19 mouse cellular contexts compared by ENCODE assay signal in genomic region chr2:135862489-135863390, GRCm38 (mm10).
A peak's percentile ranks its signal among the peaks of the same experiment; 100 is the strongest.
DNase-seq lines count a peak whose midpoint lies in the region; ATAC-seq and TF ChIP-seq lines count a peak whose summit lies in the region.
"Had no signal": no experiment of that assay in that cellular context is flagged by ENCODE, and none has a peak within 500 bp of the region (broad histone marks: within the 10 kb centered on the region; RNA-seq: fewer than 3 reads in every experiment).

No protein-coding gene starts in this region.

- intact Hi-C loops in heart, adult 2 months (cut with DNase I) = no loop called here
- intact Hi-C loops in heart, postnatal 25 days (cut with DNase I) = no loop called here
- intact Hi-C loops in left cerebral cortex, postnatal 4 days (cut with DNase I) = no loop called here

- H3K9ac ChIP-seq in heart, adult 2 months (ENCODE audit: low read depth, low read length) = no peak overlapping the region
- no peak overlapping the region for H3K9ac ChIP-seq in liver, embryonic 11.5 days (ENCODE audit: low read depth, low read length)
- H3K9ac ChIP-seq in liver, postnatal 0 days (replicated peaks) = no peak overlapping the region
- H3K9ac ChIP-seq: midbrain, embryonic 13.5 days had no signal

- no peak overlapping the region for H3K4me3 ChIP-seq in heart, adult 2 months
- no peak overlapping the region for H3K4me3 ChIP-seq in liver, embryonic 11.5 days (ENCODE audit: low read depth, low read length)
- no peak overlapping the region for H3K4me3 ChIP-seq in liver, postnatal 0 days (ENCODE audit: low read depth, low read length)
- no peak overlapping the region for H3K4me3 ChIP-seq in embryonic fibroblast, embryonic 13.5 days (ENCODE audit: insufficient read depth, low read length)
- H3K4me3 ChIP-seq: forebrain, embryonic 10.5 days; limb, embryonic 10.5 days; midbrain, embryonic 13.5 days had no signal

- WGBS in heart, adult 2 months = 25% methylated on average over 5 of the region's 5 CpGs
- WGBS in liver, embryonic 11.5 days = 42% methylated on average over 5 of the region's 5 CpGs
- 30% methylated on average over 5 of the region's 5 CpGs for WGBS in liver, postnatal 0 days (ENCODE audit: insufficient replicate concordance)

- DNase-seq in heart, adult 2 months = no peak
- no peak for DNase-seq in heart, postnatal 25 days (ENCODE audit: low spot score)
- DNase-seq in liver, embryonic 11.5 days (ENCODE audit: low spot score) = no peak
- no peak for DNase-seq in liver, postnatal 0 days
- DNase-seq in adipocyte (ENCODE audit: low spot score) = no peak
- no peak for DNase-seq in left cerebral cortex, postnatal 4 days
- DNase-seq: cerebellum, adult 18-20 months; gastrocnemius, postnatal 14 days; heart, postnatal 36 days; layer of hippocampus, postnatal 36 days; lung, adult 18-20 months; lung, postnatal 36 days had no signal

- peak; percentile 73 for ATAC-seq in liver, embryonic 11.5 days (replicated peaks; ENCODE audit: low FRiP score)
- no peak for ATAC-seq in liver, postnatal 0 days
- peak; percentile 77 for ATAC-seq in megakaryocyte progenitor cell, adult 5-6 weeks (replicated peaks; ENCODE audit: poor library complexity)
- ATAC-seq: hindbrain, embryonic 16.5 days; midbrain, embryonic 13.5 days had no signal

- no peak for TF ChIP-seq CTCF in heart, adult 2 months (IDR thresholded peaks at IDR 0.05)
- no peak for TF ChIP-seq CTCF in liver, postnatal 0 days (IDR thresholded peaks at IDR 0.05; ENCODE audit: low read depth)
- TF ChIP-seq CTCF in embryonic fibroblast, embryonic 13.5 days (IDR thresholded peaks at IDR 0.05; ENCODE audit: borderline replicate concordance, insufficient read depth, low read length) = no peak

- peak overlapping the region; percentile 30 for H3K27ac ChIP-seq in heart, adult 2 months
- H3K27ac ChIP-seq in liver, embryonic 11.5 days (ENCODE audit: low read depth, low read length) = no peak overlapping the region
- H3K27ac ChIP-seq in liver, postnatal 0 days (ENCODE audit: low read depth) = no peak overlapping the region
- peak overlapping the region; percentile 83 for H3K27ac ChIP-seq in embryonic fibroblast, embryonic 13.5 days (ENCODE audit: insufficient read depth, low read length)
- H3K27ac ChIP-seq: forebrain, embryonic 10.5 days; limb, embryonic 10.5 days; midbrain, embryonic 13.5 days; stomach, postnatal 0 days had no signal

- no peak for TF ChIP-seq POLR2A in heart, adult 2 months (IDR thresholded peaks at IDR 0.05; ENCODE audit: insufficient read depth, low read depth, low read length)
- no peak for TF ChIP-seq POLR2A in embryonic fibroblast, embryonic 13.5 days (IDR thresholded peaks at IDR 0.05; ENCODE audit: low read depth, low read length)

- 0 out of 2 replicates have a peak, but pooled peaks have one; percentile 18 for TF ChIP-seq EP300 in heart, adult 2 months (IDR thresholded peaks at IDR 0.05; ENCODE audit: insufficient read depth, low read depth, low read length)
- no peak for TF ChIP-seq EP300 in liver, postnatal 0 days (IDR thresholded peaks at IDR 0.05; ENCODE audit: low read depth)

- H3K27me3 ChIP-seq in heart, adult 2 months (ENCODE audit: control insufficient read depth, insufficient read depth, low read length) = no peaks in the 10 kb centered on the region
- H3K27me3 ChIP-seq in liver, embryonic 11.5 days (replicated peaks; ENCODE audit: control insufficient read depth, insufficient read depth, low read length) = no peaks in the 10 kb centered on the region
- no peaks in the 10 kb centered on the region for H3K27me3 ChIP-seq in liver, postnatal 0 days (ENCODE audit: insufficient read depth, low read length)
- H3K27me3 ChIP-seq: midbrain, embryonic 13.5 days had no signal

- H3K9me3 ChIP-seq in liver, embryonic 11.5 days (ENCODE audit: control insufficient read depth, low read length) = no peaks in the 10 kb centered on the region
- no peaks in the 10 kb centered on the region for H3K9me3 ChIP-seq in liver, postnatal 0 days (ENCODE audit: low read length)
- H3K9me3 ChIP-seq: forebrain, embryonic 10.5 days; limb, embryonic 10.5 days; midbrain, embryonic 13.5 days had no signal

- H3K36me3 ChIP-seq in heart, adult 2 months (ENCODE audit: control insufficient read depth, insufficient read depth, low read length) = peaks cover 39% of the 10 kb centered on the region
- no peaks in the 10 kb centered on the region for H3K36me3 ChIP-seq in liver, embryonic 11.5 days (ENCODE audit: control insufficient read depth, insufficient read depth, low read length)
- H3K36me3 ChIP-seq in liver, postnatal 0 days (replicated peaks; ENCODE audit: insufficient read depth, low read length) = no peaks in the 10 kb centered on the region
- H3K36me3 ChIP-seq: forebrain, embryonic 10.5 days; limb, embryonic 10.5 days; midbrain, embryonic 13.5 days had no signal

- no peak overlapping the region for H3K4me2 ChIP-seq in liver, embryonic 11.5 days
- H3K4me2 ChIP-seq in liver, postnatal 0 days (ENCODE audit: low read depth, low read length) = no peak overlapping the region
- H3K4me2 ChIP-seq: midbrain, embryonic 13.5 days had no signal

- H3K4me1 ChIP-seq in heart, adult 2 months (ENCODE audit: control insufficient read depth, insufficient read depth, low read length) = peaks cover 18% of the 10 kb centered on the region
- 0 out of 2 replicates have a peak, but pooled peaks cover 4% of the 10 kb centered on the region for H3K4me1 ChIP-seq in liver, embryonic 11.5 days (replicated peaks; ENCODE audit: control insufficient read depth, insufficient read depth, low read length)
- H3K4me1 ChIP-seq in liver, postnatal 0 days (ENCODE audit: insufficient read depth) = no peaks in the 10 kb centered on the region
- H3K4me1 ChIP-seq in embryonic fibroblast, embryonic 13.5 days (ENCODE audit: control insufficient read depth, insufficient read depth, low read length) = peaks cover 9% of the 10 kb centered on the region
- H3K4me1 ChIP-seq: midbrain, embryonic 13.5 days had no signal

- H3K79me2 ChIP-seq in heart, adult 2 months (replicated peaks; ENCODE audit: control insufficient read depth, insufficient read depth, low read length) = peaks cover 4% of the 10 kb centered on the region

Comparison
In these comparisons a context has a peak if more than half of its experiments do, and no peak if none do; other contexts are left out.
1. H3K27ac ChIP-seq: peak in heart, adult 2 months (single experiment) and embryonic fibroblast, embryonic 13.5 days (single experiment); none in liver, embryonic 11.5 days (single experiment) and liver, postnatal 0 days (single experiment).